Mouse (Mus musculus): ENCODE data around the gene Tars2.

The Tars2 gene

GRCm38 (mm10) chr3:95735071-95735670 is 24.8 kb downstream of the Tars2 start:
- no peak for DNase-seq (ENCODE audit: low read depth in 2 of 2, low spot score in 2 of 2)

- DNase-seq (ENCODE audit: low read depth in 2 of 2, low spot score in 2 of 2), result no peak
These were observed 25.8 kb downstream of the Tars2 start for GRCm38 (mm10) chr3:95734092-95734702.

GRCm38 (mm10) chr3:95732744-95733521 is 27.1 kb downstream of the Tars2 start:
- DNase-seq (ENCODE audit: low read depth in 2 of 2, low spot score in 2 of 2), result no peak

GRCm38 (mm10) chr3:95732297-95732696 is 27.7 kb downstream of the Tars2 start:
- DNase-seq (ENCODE audit: low read depth in 2 of 2, low spot score in 2 of 2), result no peak

- no peak for DNase-seq (ENCODE audit: low read depth in 2 of 2, low spot score in 2 of 2)
These were observed 28.2 kb downstream of the Tars2 start for GRCm38 (mm10) chr3:95731802-95732201.

- no peak for DNase-seq (ENCODE audit: low read depth in 2 of 2, low spot score in 2 of 2)
These were observed 29.6 kb downstream of the Tars2 start for GRCm38 (mm10) chr3:95730431-95730830.

- DNase-seq (ENCODE audit: low read depth in 2 of 2, low spot score in 2 of 2), result no peak
These were observed 31.1 kb downstream of the Tars2 start for GRCm38 (mm10) chr3:95728906-95729305.

GRCm38 (mm10) chr3:95726696-95727358 is 33.2 kb downstream of the Tars2 start:
- DNase-seq (ENCODE audit: low read depth in 2 of 2, low spot score in 2 of 2), result no peak

GRCm38 (mm10) chr3:95725863-95726262 is 34.1 kb downstream of the Tars2 start:
- DNase-seq (ENCODE audit: low read depth in 2 of 2, low spot score in 2 of 2), result no peak

GRCm38 (mm10) chr3:95722386-95722785 is 37.6 kb downstream of the Tars2 start:
- DNase-seq (ENCODE audit: low read depth in 2 of 2, low spot score in 2 of 2), result peak in 1 of 2 experiments; percentile 25

GRCm38 (mm10) chr3:95718153-95718552 is 41.9 kb downstream of the Tars2 start:
- DNase-seq (ENCODE audit: low read depth in 2 of 2, low spot score in 2 of 2), result no peak

GRCm38 (mm10) chr3:95716075-95716474 is 43.9 kb downstream of the Tars2 start:
- no peak for DNase-seq (ENCODE audit: low read depth in 2 of 2, low spot score in 2 of 2)

- no peak for DNase-seq (ENCODE audit: low read depth in 2 of 2, low spot score in 2 of 2)
These were observed 50.0 kb downstream of the Tars2 start for GRCm38 (mm10) chr3:95709967-95710366.

GRCm38 (mm10) chr3:95709044-95709443 is 51.0 kb downstream of the Tars2 start:
- DNase-seq (ENCODE audit: low read depth in 2 of 2, low spot score in 2 of 2), result peak in 1 of 2 experiments; percentile 20

GRCm38 (mm10) chr3:95707497-95707896 is 52.5 kb downstream of the Tars2 start:
- peak; percentile 34 to 60 for DNase-seq (ENCODE audit: low read depth in 2 of 2, low spot score in 2 of 2)

GRCm38 (mm10) chr3:95706273-95706672 is 53.7 kb downstream of the Tars2 start:
- no peak for DNase-seq (ENCODE audit: low read depth in 2 of 2, low spot score in 2 of 2)

- no peak for DNase-seq (ENCODE audit: low read depth in 2 of 2, low spot score in 2 of 2)
These were observed 55.4 kb downstream of the Tars2 start for GRCm38 (mm10) chr3:95704612-95705011.

- no peak for DNase-seq (ENCODE audit: low read depth in 2 of 2, low spot score in 2 of 2)
These were observed 56.7 kb downstream of the Tars2 start for GRCm38 (mm10) chr3:95703276-95703675.

- no peak for DNase-seq (ENCODE audit: low read depth in 2 of 2, low spot score in 2 of 2)
These were observed 58.0 kb downstream of the Tars2 start for GRCm38 (mm10) chr3:95701877-95702540.

GRCm38 (mm10) chr3:95701085-95701484 is 58.9 kb downstream of the Tars2 start:
- no peak for DNase-seq (ENCODE audit: low read depth in 2 of 2, low spot score in 2 of 2)

- no peak for DNase-seq (ENCODE audit: low read depth in 2 of 2, low spot score in 2 of 2)
These were observed 59.7 kb downstream of the Tars2 start for GRCm38 (mm10) chr3:95700233-95700681.

Data from CD8-positive naive resting alpha-beta T cell, adult 2 months (primary cell).